Mouse (Mus musculus) thymus, adult 2 months (tissue): Measurements from ENCODE around the gene Gm20388.

Source experiments
- CTCF ChIP-seq: fragments of 200-500 bp; IDR thresholded peaks from 2 replicates; pipeline ENCODE4 v1.5.1; 2012; ENCODE audit warnings: mild to moderate bottlenecking, control low read depth, low read length, moderate library complexity, borderline replicate concordance; ENCODE audit not compliant: control insufficient read depth, poor library complexity, insufficient read depth; ENCODE audit errors: extremely low read depth
- POLR2A ChIP-seq: fragments of 200-500 bp; IDR thresholded peaks from 2 replicates; pipeline ENCODE4 v1.6.1; 2012; ENCODE audit warnings: mild to moderate bottlenecking, low read length, control low read depth, moderate library complexity; ENCODE audit not compliant: control insufficient read depth, poor library complexity, insufficient read depth; ENCODE audit errors: extremely low read depth

DNA sequence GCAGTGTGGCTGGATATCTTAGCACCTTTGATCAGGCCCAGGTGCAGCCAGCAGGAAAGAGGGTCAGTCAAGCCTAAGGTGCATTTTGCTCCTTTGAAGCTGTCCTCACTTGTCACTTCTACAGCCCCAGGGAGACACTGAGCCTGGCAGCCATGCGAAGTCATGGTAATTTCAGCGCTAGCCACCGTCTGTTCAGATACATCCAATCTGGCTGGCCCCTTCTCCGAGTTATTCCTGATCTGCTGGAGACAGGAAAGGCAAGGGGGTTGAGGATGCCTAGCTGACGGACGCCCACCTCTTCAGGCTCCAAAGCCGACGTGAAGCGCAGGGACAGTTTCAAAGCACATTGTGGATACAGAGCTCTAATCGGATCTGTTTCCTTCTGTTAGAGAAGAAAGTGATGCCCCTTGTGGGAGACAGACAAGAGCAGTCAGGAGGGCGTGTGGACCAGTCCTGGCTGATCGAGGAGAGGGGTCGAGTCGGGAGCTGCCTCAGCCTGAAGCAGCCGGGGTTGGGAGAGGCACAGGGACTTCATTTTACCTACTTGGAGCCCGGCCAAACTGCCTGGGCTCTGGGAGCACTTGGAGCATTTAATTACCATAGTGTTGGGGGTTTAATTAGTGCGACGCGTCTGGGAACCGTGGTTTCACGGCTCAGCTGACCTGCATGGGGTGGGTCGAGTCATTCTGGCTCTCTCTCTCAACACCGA lies 2613.2 kb downstream of the Gm20388 start:
- TF ChIP-seq POLR2A (no peak), CTCF (no peak)
